Mouse (Mus musculus) heart, embryonic 11.5 days (tissue): ENCODE measurements at regions not wholly inside any gene's neighbourhood (a gene's known extent, or its start where the extent isn't known, plus 50 kb on each side); places are given as distances from the start of the nearest gene placed in this dataset.
A peak's percentile ranks its signal among the peaks of the same experiment; 100 is the strongest.

Experiments
- ATAC-seq: fragments of 200-750 bp; cut with Nextera tagmentation; replicated peaks from 2 replicates; pipeline ENCODE4 v1.8.0; 2017; ENCODE audit warnings: moderate library complexity; ENCODE audit not compliant: insufficient number of reproducible peaks, low FRiP score, low TSS enrichment
- H3K27ac ChIP-seq: fragments of 300-500 bp; sonication (generic); 2 replicates; pipeline ENCODE4 v1.5.1; 2014; ENCODE audit warnings: mild to moderate bottlenecking, low read depth, low read length
- H3K27me3 ChIP-seq: fragments of 300-500 bp; sonication (generic); 2 replicates; pipeline ENCODE4 v1.6.1; 2014; ENCODE audit warnings: mild to moderate bottlenecking, low read length, mixed read lengths; ENCODE audit not compliant: control insufficient read depth, insufficient read depth
- H3K36me3 ChIP-seq: fragments of 300-500 bp; sonication (generic); 2 replicates; pipeline ENCODE4 v1.6.1; 2014; ENCODE audit warnings: mild to moderate bottlenecking, low read length, moderate library complexity, mixed read lengths; ENCODE audit not compliant: control insufficient read depth, insufficient read depth
- H3K4me1 ChIP-seq: fragments of 300-500 bp; sonication (generic); 2 replicates; pipeline ENCODE4 v1.6.1; 2014; ENCODE audit warnings: low read length; ENCODE audit not compliant: control insufficient read depth, insufficient read depth
- H3K4me2 ChIP-seq: fragments of 300-500 bp; sonication (generic); 2 replicates; pipeline ENCODE4 v1.6.1; 2014; ENCODE audit warnings: mild to moderate bottlenecking, moderate library complexity
- H3K4me3 ChIP-seq: fragments of 300-500 bp; sonication (generic); 2 replicates; pipeline ENCODE4 v1.5.1; 2014; ENCODE audit warnings: low read depth, low read length
- H3K9ac ChIP-seq: fragments of 300-500 bp; sonication (generic); 2 replicates; pipeline ENCODE4 v1.6.1; 2014; ENCODE audit warnings: mild to moderate bottlenecking, low read depth, low read length, moderate library complexity
- H3K9me3 ChIP-seq: fragments of 300-500 bp; sonication (generic); replicated peaks from 2 replicates; pipeline ENCODE4 v1.6.1; 2016; ENCODE audit warnings: low read length; ENCODE audit not compliant: control insufficient read depth
- WGBS: fragments of 180-500 bp; shearing (Covaris S2); extraction: QIAGEN DNeasy Blood & Tissue Kit; methylation state at CpG from one replicate; pipeline ENCODE4 v1.1.7; 2014; ENCODE audit not compliant: insufficient replicate concordance; 5-methylcytosine and 5-hydroxymethylcytosine counted together

DNA sequence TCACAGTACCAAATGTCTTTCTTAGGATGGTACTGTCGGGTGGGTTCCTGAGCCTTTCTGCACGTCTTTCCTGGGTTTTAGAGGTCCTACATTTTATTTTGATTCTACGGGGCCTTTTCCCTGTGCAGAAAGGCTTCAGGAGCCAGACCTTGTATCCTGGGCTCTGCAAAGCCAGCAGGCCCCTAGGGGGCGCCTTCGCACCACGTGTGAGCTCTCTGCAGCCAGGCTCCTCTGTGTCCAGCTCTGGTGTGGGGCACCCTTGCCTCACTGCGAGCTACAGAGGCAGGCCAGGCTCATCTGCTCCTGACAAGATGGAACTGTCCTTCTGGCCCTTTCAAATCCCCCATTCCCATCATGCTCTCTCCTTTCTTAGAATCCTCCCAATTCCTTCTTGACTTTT, 53.3 kb upstream of the Usp3 start:
- H3K4me2 ChIP-seq, result no peak overlapping the region
- H3K27ac ChIP-seq, result no peak overlapping the region
- no peak overlapping the region for H3K9ac ChIP-seq
- H3K4me3 ChIP-seq, result no peak overlapping the region
- no peaks in the 10 kb centered on the region for H3K27me3 ChIP-seq
- ATAC-seq, result 0 out of 2 replicates have a peak, but pooled peaks have one; percentile 68
- no peaks in the 10 kb centered on the region for H3K9me3 ChIP-seq
- WGBS, result 14% methylated on average over 7 of the region's 7 CpGs
- H3K36me3 ChIP-seq, result no peaks in the 10 kb centered on the region
- H3K4me1 ChIP-seq, result no peaks in the 10 kb centered on the region

GRCm38 (mm10) chr9:66651306-66651705, 58.4 kb upstream of the Usp3 start:
- Histone ChIP-seq H3K36me3 (no peaks in the 10 kb centered on the region), H3K9ac (no peak overlapping the region), H3K4me3 (no peak overlapping the region), H3K4me2 (no peak overlapping the region), H3K4me1 (no peaks in the 10 kb centered on the region), H3K9me3 (no peaks in the 10 kb centered on the region), H3K27me3 (no peaks in the 10 kb centered on the region), H3K27ac (no peak overlapping the region)
- 59% methylated on average over 6 of the region's 6 CpGs for WGBS
- no peak for ATAC-seq

DNA sequence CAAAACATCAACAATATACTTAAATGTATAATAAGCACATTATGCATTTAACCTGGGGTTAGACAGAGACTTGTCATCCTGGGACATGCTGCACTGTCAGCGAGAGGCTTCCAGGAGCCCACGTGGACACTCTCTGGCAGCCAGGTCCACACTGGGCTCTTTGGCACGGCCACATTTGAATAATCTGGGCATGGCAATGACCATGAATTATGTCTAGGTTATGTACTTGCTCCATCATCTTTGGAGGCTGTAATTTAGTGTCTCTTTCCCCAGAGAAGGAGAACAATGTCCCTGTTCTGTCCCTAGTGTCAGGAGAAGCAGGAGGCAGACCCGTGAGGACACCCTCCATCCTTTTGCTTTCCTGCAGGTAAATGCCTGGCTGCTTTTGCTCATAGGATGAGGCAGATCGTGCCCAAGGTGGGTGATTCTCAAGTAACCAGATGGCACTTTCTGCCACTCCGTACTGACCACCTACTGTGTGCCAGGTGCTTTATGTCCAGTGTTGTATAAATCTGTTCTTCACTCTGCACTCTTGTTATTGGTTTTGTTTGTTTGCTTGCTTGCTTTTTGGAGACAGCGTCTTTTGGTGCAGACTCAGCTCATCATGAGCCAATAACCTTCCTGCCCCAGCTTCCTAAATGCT, 56.2 kb upstream of the Car12 start:
- Histone ChIP-seq H3K9me3 (no peaks in the 10 kb centered on the region), H3K9ac (no peak overlapping the region), H3K36me3 (no peaks in the 10 kb centered on the region), H3K4me2 (no peak overlapping the region), H3K27ac (no peak overlapping the region), H3K4me1 (no peaks in the 10 kb centered on the region), H3K4me3 (no peak overlapping the region), H3K27me3 (no peaks in the 10 kb centered on the region)
- ATAC-seq, result no peak
- WGBS, result 75% methylated on average over 7 of the region's 7 CpGs

GRCm38 (mm10) chr9:66658707-66659242, 54.7 kb upstream of the Car12 start:
- Histone ChIP-seq H3K4me3 (no peak overlapping the region), H3K27me3 (no peaks in the 10 kb centered on the region), H3K27ac (no peak overlapping the region), H3K9me3 (no peaks in the 10 kb centered on the region), H3K4me2 (no peak overlapping the region), H3K36me3 (no peaks in the 10 kb centered on the region), H3K4me1 (no peaks in the 10 kb centered on the region), H3K9ac (no peak overlapping the region)
- no peak for ATAC-seq

- Histone ChIP-seq H3K4me1 (no peaks in the 10 kb centered on the region), H3K4me2 (no peak overlapping the region), H3K27ac (no peak overlapping the region), H3K36me3 (no peaks in the 10 kb centered on the region), H3K27me3 (no peaks in the 10 kb centered on the region), H3K4me3 (no peak overlapping the region), H3K9ac (no peak overlapping the region), H3K9me3 (peaks cover 4% of the 10 kb centered on the region; the same call in 1 of the 2 replicates)
- 64% methylated on average over 11 of the region's 11 CpGs for WGBS
- ATAC-seq, result no peak
Measured at GRCm38 (mm10) chr9:66659781-66660445, 53.6 kb upstream of the Car12 start.

- Histone ChIP-seq H3K4me2 (no peak overlapping the region), H3K27ac (no peak overlapping the region), H3K36me3 (no peaks in the 10 kb centered on the region), H3K9me3 (peaks cover 4% of the 10 kb centered on the region; the same call in 1 of the 2 replicates), H3K4me1 (no peaks in the 10 kb centered on the region), H3K27me3 (no peaks in the 10 kb centered on the region), H3K4me3 (no peak overlapping the region), H3K9ac (no peak overlapping the region)
- no peak for ATAC-seq
- WGBS, result 75% methylated on average over 7 of the region's 7 CpGs
Measured at GRCm38 (mm10) chr9:66661596-66661995, 51.9 kb upstream of the Car12 start.

DNA sequence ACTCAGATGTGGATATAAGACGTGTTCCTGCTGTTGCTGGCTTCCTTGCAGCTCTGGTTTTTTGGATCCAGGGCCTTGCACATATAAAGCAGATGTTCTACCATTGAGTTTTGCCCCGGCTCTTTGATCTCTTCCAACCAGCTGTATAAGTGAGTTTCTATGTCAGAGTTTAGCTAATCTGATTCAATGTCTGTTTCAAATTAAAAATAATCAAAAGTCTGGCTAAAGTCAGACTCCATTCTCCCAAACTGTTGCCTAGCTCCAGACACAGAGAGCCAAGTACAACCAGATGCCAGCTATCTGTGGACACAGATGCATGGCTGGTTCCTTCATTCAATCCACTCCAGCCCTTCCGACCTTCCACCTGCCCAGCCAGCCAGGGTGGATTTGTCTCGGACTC, 51.0 kb upstream of the Car12 start:
- H3K36me3 ChIP-seq, result no peaks in the 10 kb centered on the region
- no peak for ATAC-seq
- no peak overlapping the region for H3K4me2 ChIP-seq
- H3K4me3 ChIP-seq, result no peak overlapping the region
- H3K27ac ChIP-seq, result no peak overlapping the region
- H3K9me3 ChIP-seq, result peaks cover 4% of the 10 kb centered on the region; the same call in 1 of the 2 replicates
- WGBS, result 69% methylated on average over 4 of the region's 4 CpGs
- H3K27me3 ChIP-seq, result no peaks in the 10 kb centered on the region
- no peaks in the 10 kb centered on the region for H3K4me1 ChIP-seq
- H3K9ac ChIP-seq, result no peak overlapping the region
